ENCODE assay signal across 14 mouse cellular contexts in the genomic region with DNA sequence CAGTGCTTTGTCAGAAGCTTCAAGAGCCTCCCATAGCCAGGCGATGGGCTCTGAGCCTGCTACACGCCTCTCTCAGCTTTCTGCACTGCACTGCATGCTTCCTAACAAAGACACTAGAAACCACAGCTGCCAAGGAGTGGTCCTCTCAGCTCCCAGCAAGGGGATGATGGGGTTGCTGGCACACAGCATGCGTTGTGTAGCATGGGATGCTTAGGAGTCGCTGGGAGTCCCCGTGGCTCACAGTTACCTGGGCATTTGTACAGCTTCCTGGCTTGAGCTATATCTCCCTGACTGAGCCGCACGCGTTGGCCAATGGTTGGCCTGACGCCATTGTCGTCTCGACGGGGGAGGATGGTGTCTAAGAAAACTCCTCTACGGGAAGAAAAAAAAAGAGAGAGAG. TPM values are rescaled to one million over a fixed set of nuclear protein-coding genes. Genes with fewer than 3 reads are reported as not detected.
DNase-seq lines count a peak whose midpoint lies in the region.
"Had no signal": no experiment of that assay in that cellular context is flagged by ENCODE, and none has a peak within 500 bp of the region (broad histone marks: within the 10 kb centered on the region; RNA-seq: fewer than 3 reads in every experiment).

No protein-coding gene starts in this region.

- DNase-seq in cerebellum, postnatal 10 days, result peak; percentile 55 to 70
- DNase-seq in cerebellum, adult 9-10 months, result no peak
- DNase-seq in layer of hippocampus, adult 18-20 months (ENCODE audit: low spot score in 2 of 2), result peak; percentile 17 to 24
- no peak for DNase-seq in layer of hippocampus, adult 9-10 months (ENCODE audit: low spot score)
- peak; percentile 34 to 53 for DNase-seq in left cerebral cortex, adult 8-10 months (ENCODE audit: low spot score in 2 of 2)
- DNase-seq in right cerebral cortex, postnatal 25 days, result peak; percentile 85
- no peak for DNase-seq in ovary, postnatal 10 days (ENCODE audit: low spot score)
- DNase-seq in ovary, postnatal 36 days (ENCODE audit: low spot score), result no peak
- DNase-seq: heart, adult 11 months; kidney, postnatal 25 days; liver, embryonic 13.5 days; lung, postnatal 14 days; spleen, adult 18-20 months had no signal

RNA-seq across cellular contexts. Expression of gene Opalin, which starts 43.0 kb away (rescaled TPM):
- total RNA-seq in layer of hippocampus, adult 18-20 months (2021), result 1 to 10 TPM; 6.1 to 9.4 TPM
- total RNA-seq in left cerebral cortex, adult 8-10 months (2022), result 10 to 100 TPM; 16.9 to 18.5 (median 18.1) TPM
- total RNA-seq: common myeloid progenitor, adult 5-6 weeks had no signal

Comparison
In these comparisons a context has a peak if more than half of its experiments do, and no peak if none do; other contexts are left out.
1. DNase-seq: peak in cerebellum, postnatal 10 days (2 of 2), layer of hippocampus, adult 18-20 months (2 of 2), left cerebral cortex, adult 8-10 months (2 of 2) and right cerebral cortex, postnatal 25 days (single experiment); none in cerebellum, adult 9-10 months (single experiment), layer of hippocampus, adult 9-10 months (single experiment), ovary, postnatal 10 days (single experiment) and ovary, postnatal 36 days (single experiment).